Mouse (Mus musculus) cerebellum, adult 2 months (tissue): Measurements from ENCODE around the gene Dock4. TPM values are rescaled to one million over a fixed set of nuclear protein-coding genes. Genes with fewer than 3 reads are reported as not detected.

Experiments used
- DNase-seq, 2 experiments: peaks; one replicate each; pipeline ENCODE4 v3.0.0; 2021
- H3K27ac ChIP-seq: fragments of 200-500 bp; 2 replicates; pipeline ENCODE4 v1.5.1; 2012; ENCODE audit warnings: low read length, control low read depth, inconsistent platforms; ENCODE audit not compliant: insufficient read depth
- H3K27me3 ChIP-seq: fragments of 200-500 bp; 2 replicates; pipeline ENCODE4 v1.6.1; 2012; ENCODE audit warnings: inconsistent platforms, mild to moderate bottlenecking, low read length, moderate library complexity; ENCODE audit not compliant: control insufficient read depth, insufficient read depth
- H3K4me1 ChIP-seq: fragments of 200-500 bp; 2 replicates; pipeline ENCODE4 v1.6.1; 2011; ENCODE audit warnings: low read length; ENCODE audit not compliant: control insufficient read depth, insufficient read depth
- H3K4me3 ChIP-seq: fragments of 200-500 bp; replicated peaks from 2 replicates; pipeline ENCODE3; 2011; ENCODE audit warnings: mild to moderate bottlenecking, low read depth, low read length, control low read depth; ENCODE audit not compliant: insufficient read depth
- CTCF ChIP-seq: fragments of 200-500 bp; IDR thresholded peaks from 2 replicates; pipeline ENCODE4 v1.5.1; 2011; ENCODE audit warnings: low read depth, mild to moderate bottlenecking, control low read depth, low read length, moderate library complexity, borderline replicate concordance; ENCODE audit not compliant: insufficient read depth
- POLR2A ChIP-seq: fragments of 200-500 bp; IDR thresholded peaks from 2 replicates; pipeline ENCODE4 v1.6.1; 2011; ENCODE audit warnings: low read length, control low read depth, borderline replicate concordance; ENCODE audit not compliant: insufficient read depth
- WGBS: fragments of 180-500 bp; shearing (Covaris S2); methylation state at CpG from one replicate; pipeline ENCODE4 v1.1.7; 2018; 5-methylcytosine and 5-hydroxymethylcytosine counted together
- polyA plus RNA-seq: library from polyadenylated mRNA; depleted of rRNA; stranded (reverse); fragments of >200 nt; gene quantifications from 2 replicates; pipeline ENCODE4 v1.2.3, GENCODE M21; 2012

The Dock4 gene
- polyA plus RNA-seq, 1 experiment, result 35.6 TPM

GRCm38 (mm10) chr12:40427606-40428005 is 18.1 kb upstream of the Dock4 start:
- no peak for TF ChIP-seq CTCF
- TF ChIP-seq POLR2A, result no peak
- Histone ChIP-seq H3K4me1 (no peaks in the 10 kb centered on the region), H3K27me3 (no peaks in the 10 kb centered on the region), H3K27ac (no peak overlapping the region), H3K4me3 (no peak overlapping the region)
- WGBS, result 84% methylated on average over 10 of the region's 10 CpGs
- DNase-seq, result no peak

- H3K4me3 ChIP-seq, result no peak overlapping the region
- no peak for DNase-seq
- WGBS, result 46% methylated on average over 3 of the region's 3 CpGs
- H3K27me3 ChIP-seq, result no peaks in the 10 kb centered on the region
- no peak for TF ChIP-seq POLR2A
- no peak for TF ChIP-seq CTCF
- H3K27ac ChIP-seq, result no peak overlapping the region
- peaks cover 4% of the 10 kb centered on the region; the same call in 1 of the 2 replicates for H3K4me1 ChIP-seq
These were observed 15.8 kb upstream of the Dock4 start for GRCm38 (mm10) chr12:40429976-40430375.

- Histone ChIP-seq H3K27me3 (no peaks in the 10 kb centered on the region), H3K4me3 (no peak overlapping the region), H3K27ac (no peak overlapping the region), H3K4me1 (peaks cover 4% of the 10 kb centered on the region; the same call in 1 of the 2 replicates)
- no peak for DNase-seq
- 71% methylated on average over 5 of the region's 5 CpGs for WGBS
- TF ChIP-seq CTCF (no peak), POLR2A (no peak)
These were observed 14.7 kb upstream of the Dock4 start for GRCm38 (mm10) chr12:40431075-40431474.

DNA sequence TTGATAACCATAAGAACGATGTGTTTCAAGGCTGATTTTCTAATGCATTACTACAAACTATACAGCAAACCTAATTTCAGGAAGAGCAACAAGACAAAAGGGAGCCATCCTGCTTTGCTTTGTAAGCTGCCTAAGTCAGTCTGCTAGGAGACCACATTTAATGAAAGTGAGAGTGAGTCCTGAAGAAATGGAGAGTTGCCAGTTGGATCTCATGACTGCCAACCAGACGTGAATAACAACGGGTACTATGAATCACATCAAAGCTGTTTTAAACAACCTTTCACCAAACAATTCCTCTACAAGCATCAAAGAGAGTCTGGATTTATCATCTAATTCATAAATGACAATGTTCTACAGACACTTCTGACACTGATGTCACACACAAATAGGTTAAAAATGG is 11.7 kb upstream of the Dock4 start:
- Histone ChIP-seq H3K27ac (no peak overlapping the region), H3K4me3 (no peak overlapping the region), H3K27me3 (no peaks in the 10 kb centered on the region), H3K4me1 (peaks cover 4% of the 10 kb centered on the region; the same call in 1 of the 2 replicates)
- peak in 1 of 2 experiments; percentile 49 for DNase-seq
- WGBS, result 29% methylated on average over 3 of the region's 3 CpGs
- TF ChIP-seq POLR2A (no peak), CTCF (no peak)

GRCm38 (mm10) chr12:40438049-40438448 is 7.7 kb upstream of the Dock4 start:
- TF ChIP-seq POLR2A (no peak), CTCF (no peak)
- H3K4me1 ChIP-seq, result peaks cover 4% of the 10 kb centered on the region; the same call in 1 of the 2 replicates
- H3K27ac ChIP-seq, result no peak overlapping the region
- DNase-seq, result no peak
- no peak overlapping the region for H3K4me3 ChIP-seq
- H3K27me3 ChIP-seq, result no peaks in the 10 kb centered on the region
- WGBS, result 71% methylated on average over 2 of the region's 2 CpGs

DNA sequence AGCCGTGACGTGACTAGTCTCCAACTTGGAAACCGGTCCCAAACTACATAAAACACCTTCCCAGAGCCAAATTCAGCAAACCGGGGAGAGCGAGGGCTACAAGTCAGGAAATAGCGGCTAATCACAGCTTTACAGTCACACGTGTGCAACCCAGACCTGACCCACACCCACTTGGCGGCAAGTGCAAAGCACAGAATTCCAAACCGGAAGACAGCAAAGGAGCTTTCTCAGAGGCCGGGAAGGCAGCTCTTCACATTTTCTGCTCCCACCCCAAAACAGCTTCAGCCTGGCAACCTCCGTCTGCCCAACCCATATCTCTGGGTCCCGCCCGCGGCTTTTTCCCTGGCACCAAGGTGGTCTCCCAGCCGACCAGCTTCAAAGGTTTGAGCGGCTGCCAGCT is 546 bp upstream of the Dock4 start:
- Histone ChIP-seq H3K27me3 (no peaks in the 10 kb centered on the region), H3K27ac (no peak overlapping the region), H3K4me1 (peaks cover 4% of the 10 kb centered on the region; the same call in 1 of the 2 replicates), H3K4me3 (peak overlapping the region; percentile 83)
- no peak for DNase-seq
- under 1% methylated on average over 16 of the region's 16 CpGs for WGBS
- TF ChIP-seq CTCF (no peak), POLR2A (no peak)

- TF ChIP-seq POLR2A (peak; percentile 26; the same call in 1 of the 2 replicates), CTCF (no peak)
- no peaks in the 10 kb centered on the region for H3K27me3 ChIP-seq
- H3K4me1 ChIP-seq, result peaks cover 4% of the 10 kb centered on the region; the same call in 1 of the 2 replicates
- WGBS, result under 1% methylated on average over 44 of the region's 44 CpGs
- H3K4me3 ChIP-seq, result peak overlapping the region; percentile 83
- peak overlapping the region; percentile 87 for H3K27ac ChIP-seq
- peak; percentile 78 to 83 for DNase-seq
These were observed 964 bp downstream of the Dock4 start for GRCm38 (mm10) chr12:40446450-40447381.
